Mouse (Mus musculus): ENCODE data around the gene Tomm40l. TPM values are rescaled to one million over a fixed set of nuclear protein-coding genes. Genes with fewer than 3 reads are reported as not detected.
A peak's percentile ranks its signal among the peaks of the same experiment; 100 is the strongest.

The Tomm40l gene
- polyA plus RNA-seq, 1 experiment = 59.3 TPM

DNA sequence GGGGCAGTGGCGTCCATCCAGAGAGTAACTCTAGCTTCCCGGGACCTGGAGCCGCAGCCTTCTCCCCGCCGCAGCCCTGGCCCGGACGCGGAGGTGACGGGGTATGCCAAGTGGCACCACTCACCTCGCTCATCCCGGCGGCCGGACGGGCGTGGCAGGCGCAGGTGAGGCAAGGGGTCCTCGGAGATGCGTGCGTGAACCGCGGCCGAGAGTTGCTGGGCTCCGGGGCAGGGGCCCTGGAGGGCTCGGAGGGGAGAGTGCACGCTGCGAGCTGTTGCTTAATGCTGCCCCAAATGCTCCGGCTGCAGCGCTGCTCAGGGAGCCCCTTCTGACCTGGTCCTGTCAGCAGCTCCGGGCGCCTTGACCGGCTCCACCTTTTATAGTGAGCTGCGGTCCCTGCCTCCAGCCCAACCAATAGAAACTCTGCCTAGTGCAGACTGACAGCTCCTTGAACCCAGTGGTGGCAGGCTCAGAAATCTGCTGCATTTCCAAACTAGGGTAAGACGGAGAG is 26.4 kb downstream of the Tomm40l start, which contains the start of gene Pcp4l1:
TSS of gene Pcp4l1 (minus strand) at position 382 of the 511 bp plus-strand sequence.
- Histone ChIP-seq H3K4me1 (ENCODE audit: control insufficient read depth, insufficient read depth, insufficient read length, low read length) (no peaks in the 10 kb centered on the region), H3K27ac (replicated peaks; ENCODE audit: low read depth, low read length) (no peak within 1 kb of the TSS), H3K4me3 (ENCODE audit: insufficient read depth, low read depth, low read length) (peak within 1 kb of the TSS; percentile 41)

DNA sequence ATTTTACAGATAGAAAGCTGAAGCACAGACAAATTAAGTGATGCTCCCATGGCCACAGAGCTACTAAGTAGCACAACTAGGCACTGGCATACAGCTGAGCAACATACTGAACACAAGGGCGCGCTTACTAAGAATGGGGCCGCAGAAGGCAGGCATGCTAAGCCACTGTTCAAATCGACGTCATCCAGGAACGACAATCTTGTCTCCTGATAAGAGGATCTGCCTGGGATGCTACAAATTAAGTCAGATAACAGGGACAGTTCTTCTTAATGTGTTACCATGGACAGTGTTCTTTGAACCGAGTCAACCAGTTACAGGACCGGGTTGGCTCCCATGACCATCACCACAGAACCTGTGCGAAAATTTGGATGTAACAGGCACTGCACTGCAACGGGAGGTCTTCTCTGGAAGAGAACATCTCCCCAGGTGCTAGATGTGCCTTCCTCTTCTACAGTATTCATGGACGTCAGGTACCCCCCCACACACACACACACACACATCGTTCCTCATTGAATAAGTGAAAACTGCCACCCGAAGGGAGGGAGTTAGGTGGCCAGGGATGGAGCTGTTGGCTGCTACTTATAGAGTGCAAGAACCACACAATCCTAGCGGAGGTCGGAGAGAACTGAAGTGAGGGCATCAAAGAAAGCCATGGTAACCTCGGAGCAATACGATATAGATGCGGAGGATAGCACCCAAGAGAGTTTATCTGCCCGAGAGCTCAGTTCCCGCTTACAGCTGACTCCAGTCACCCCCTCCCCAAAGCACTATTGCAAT is 27.1 kb downstream of the Tomm40l start:
- Histone ChIP-seq H3K27ac (replicated peaks; ENCODE audit: low read depth, low read length) (no peak overlapping the region), H3K4me3 (ENCODE audit: insufficient read depth, low read depth, low read length) (peak overlapping the region; percentile 41; the same call in 1 of the 2 replicates), H3K4me1 (ENCODE audit: control insufficient read depth, insufficient read depth, insufficient read length, low read length) (no peaks in the 10 kb centered on the region)

DNA sequence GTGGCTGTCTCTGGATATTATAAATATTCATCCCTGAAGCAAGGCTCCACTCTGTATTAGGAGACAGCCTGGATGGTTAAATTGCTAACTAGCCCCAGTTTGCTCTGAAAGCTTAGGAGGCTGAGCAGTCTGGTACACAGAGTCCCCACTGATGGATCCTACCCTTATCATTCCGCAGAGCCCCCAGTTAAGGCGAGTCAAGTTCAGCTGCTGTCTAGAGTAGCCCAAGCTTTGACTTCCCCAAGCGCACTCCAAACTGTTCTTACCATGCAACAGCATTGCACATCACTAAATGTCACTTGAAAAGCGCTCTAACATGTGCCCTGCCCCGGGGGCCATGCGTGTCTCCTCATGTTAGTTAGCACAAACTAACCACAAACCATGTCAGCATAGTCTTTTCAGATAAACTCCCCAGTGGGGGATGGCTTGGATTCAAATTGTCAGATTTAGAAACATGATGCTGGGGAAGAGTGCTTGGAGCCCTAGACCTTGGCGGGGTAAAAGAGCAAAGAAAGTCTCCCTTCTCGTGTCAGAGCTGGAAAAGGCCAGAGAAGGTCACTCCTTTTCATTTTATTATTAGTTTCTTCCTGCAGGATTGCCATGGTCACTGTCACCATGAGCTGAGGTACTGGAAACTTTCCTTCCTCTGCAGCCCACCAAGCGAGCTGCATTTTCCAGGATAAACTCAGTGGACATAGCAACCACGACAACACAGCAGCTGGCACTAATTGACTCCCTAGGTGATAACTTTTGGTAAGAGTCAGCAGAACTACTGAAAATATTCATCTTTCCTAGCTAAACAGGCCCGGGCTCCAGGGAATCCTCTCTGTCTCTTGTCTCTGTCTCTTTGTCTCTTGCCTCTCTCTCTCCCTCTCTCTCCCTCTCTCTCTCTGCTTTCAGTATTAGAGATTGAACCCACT is 28.1 kb downstream of the Tomm40l start:
- H3K4me1 ChIP-seq (ENCODE audit: control insufficient read depth, insufficient read depth, insufficient read length, low read length) = no peaks in the 10 kb centered on the region
- H3K27ac ChIP-seq (replicated peaks; ENCODE audit: low read depth, low read length) = no peak overlapping the region
- H3K4me3 ChIP-seq (ENCODE audit: insufficient read depth, low read depth, low read length) = 0 out of 2 replicates have a peak overlapping the region, but pooled peaks have one; percentile 8

DNA sequence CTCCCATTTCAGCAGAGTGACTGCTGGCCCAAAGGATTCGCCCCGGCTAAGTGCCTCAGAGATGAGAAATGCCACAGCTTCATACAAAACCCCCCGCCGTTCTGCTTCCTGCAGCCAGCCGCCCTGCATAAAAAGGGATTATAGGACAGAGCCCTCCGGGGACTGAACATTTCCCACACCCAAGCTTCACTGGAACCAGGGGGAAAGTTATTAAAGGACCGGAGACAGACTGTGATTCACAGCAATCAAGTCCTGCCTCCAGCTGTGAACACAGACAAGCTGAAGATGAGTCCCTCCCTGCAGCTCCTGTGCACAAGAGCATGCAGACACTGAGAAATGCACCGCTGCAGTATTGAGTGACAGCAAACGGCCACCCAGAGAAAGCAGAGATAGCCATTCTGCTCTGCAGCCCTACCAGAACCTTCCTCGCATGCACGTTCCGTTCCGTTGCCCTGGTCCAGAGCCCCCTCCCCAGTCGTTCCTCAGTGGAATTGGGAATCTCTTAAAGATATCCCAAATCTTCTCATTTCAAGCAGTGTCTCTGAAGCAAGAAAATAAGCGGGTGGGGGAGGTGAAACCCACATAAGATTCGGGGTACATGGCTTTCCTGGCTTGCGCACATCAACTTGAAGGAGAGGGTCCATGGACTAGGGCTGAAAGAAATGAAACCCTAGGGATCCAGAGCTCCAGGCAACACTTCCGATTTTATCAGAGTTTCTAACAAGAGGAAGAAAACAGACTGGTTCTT is 29.0 kb downstream of the Tomm40l start:
- H3K4me1 ChIP-seq (ENCODE audit: control insufficient read depth, insufficient read depth, insufficient read length, low read length) = no peaks in the 10 kb centered on the region
- H3K4me3 ChIP-seq (ENCODE audit: insufficient read depth, low read depth, low read length) = no peak overlapping the region; the same call in 1 of the 2 replicates
- no peak overlapping the region for H3K27ac ChIP-seq (replicated peaks; ENCODE audit: low read depth, low read length)

DNA sequence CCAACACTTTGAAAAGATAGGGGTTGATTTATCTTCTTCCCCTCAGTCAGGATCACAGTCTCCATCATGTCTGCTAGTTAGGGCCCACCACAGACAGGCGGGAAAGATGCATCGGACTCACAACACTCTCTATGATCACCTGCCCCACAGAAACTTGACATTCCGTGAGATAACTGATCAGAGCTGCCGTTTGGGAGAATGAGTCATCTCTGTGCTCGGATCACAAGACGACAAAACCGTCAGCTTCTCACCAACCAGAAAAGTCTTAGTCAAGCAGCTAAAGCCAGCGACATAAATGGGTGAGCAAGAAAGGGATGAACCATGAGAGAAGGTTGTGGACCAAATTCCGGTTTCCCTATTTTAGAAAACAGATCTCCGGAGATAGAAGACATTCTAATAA is 30.0 kb downstream of the Tomm40l start:
- H3K4me1 ChIP-seq (ENCODE audit: control insufficient read depth, insufficient read depth, insufficient read length, low read length) = no peaks in the 10 kb centered on the region
- no peak overlapping the region for H3K4me3 ChIP-seq (ENCODE audit: insufficient read depth, low read depth, low read length)

DNA sequence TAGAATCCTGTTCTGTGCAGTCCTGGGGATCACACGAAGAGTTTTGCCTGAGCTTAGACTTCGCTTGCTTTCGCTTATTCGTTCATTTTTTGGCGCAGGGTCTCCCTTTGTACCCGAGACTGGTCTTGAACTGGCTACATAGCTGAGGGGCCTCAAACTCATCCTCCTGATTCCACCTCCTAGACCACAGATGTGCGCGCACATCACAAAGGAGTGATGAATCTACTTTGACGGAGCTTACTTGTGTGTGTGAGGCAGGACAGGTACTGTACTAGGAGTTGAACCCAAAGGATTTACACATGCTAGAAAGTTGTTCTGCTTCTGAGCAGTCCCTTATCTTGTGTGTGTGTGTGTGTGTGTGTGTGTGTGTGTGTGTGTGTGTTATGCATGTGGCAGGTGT is 31.5 kb downstream of the Tomm40l start:
- H3K4me1 ChIP-seq (ENCODE audit: control insufficient read depth, insufficient read depth, insufficient read length, low read length) = no peaks in the 10 kb centered on the region
- H3K27ac ChIP-seq (replicated peaks; ENCODE audit: low read depth, low read length) = no peak overlapping the region
- H3K4me3 ChIP-seq (ENCODE audit: insufficient read depth, low read depth, low read length) = no peak overlapping the region

More for the DNA sequence above, 30.0 kb downstream of the Tomm40l start:
- no peak overlapping the region for H3K27ac ChIP-seq (replicated peaks; ENCODE audit: low read depth, low read length)

DNA sequence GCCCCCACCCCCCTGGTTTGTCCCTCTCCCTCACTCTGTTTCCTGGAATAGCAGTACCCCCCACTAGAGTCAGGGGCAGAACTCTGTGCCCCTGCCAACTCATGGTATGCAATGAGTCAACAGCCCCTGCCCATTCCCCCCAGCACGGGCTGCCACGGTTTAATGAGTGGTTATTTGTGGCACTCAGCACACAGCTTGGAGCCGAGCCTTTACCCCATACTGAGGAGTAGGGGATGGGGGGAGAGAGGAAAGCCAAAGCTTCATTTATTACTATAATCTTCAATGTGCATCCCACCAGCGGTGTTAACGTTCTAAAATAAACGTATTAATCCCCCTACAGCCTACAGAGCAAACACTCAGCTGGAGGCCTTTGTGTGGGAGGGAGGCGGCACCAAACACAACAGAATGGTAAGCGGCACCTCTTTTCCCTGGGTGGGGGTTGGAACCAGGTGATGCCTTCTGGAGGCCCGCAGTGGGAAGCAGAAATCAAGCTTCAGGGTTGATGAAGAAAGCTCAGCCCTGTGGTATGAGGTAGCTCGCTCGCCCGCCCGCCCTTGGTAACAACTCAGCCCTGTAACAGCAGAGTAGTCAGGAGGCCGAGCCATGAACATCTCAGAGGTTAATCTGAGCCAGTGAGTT is 32.7 kb downstream of the Tomm40l start:
- no peaks in the 10 kb centered on the region; the same call in 1 of the 2 replicates for H3K4me1 ChIP-seq (ENCODE audit: control insufficient read depth, insufficient read depth, insufficient read length, low read length)
- H3K27ac ChIP-seq (replicated peaks; ENCODE audit: low read depth, low read length) = no peak overlapping the region

DNA sequence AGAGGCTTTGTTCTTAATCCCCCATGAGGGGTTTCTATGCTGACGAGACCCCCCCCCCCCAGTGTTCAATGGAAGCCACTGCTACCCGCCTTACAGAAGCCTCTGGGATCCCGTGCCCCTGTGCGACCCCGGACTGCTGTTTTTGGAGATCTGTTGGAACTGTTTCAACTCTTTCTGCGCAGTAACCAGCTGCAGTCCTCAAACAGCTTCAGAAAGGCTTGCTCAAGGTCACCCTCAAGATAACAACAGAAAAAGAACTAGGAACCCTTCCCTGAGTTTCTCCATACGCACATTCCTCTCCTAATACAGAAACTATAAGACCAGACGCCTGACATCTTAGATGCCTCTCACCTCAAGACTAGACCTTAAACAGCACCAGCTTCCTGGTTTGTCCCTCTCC is 33.3 kb downstream of the Tomm40l start:
- no peak overlapping the region for H3K27ac ChIP-seq (replicated peaks; ENCODE audit: low read depth, low read length)
- H3K4me3 ChIP-seq (ENCODE audit: insufficient read depth, low read depth, low read length) = no peak overlapping the region
- peaks cover 3% of the 10 kb centered on the region for H3K4me1 ChIP-seq (ENCODE audit: control insufficient read depth, insufficient read depth, insufficient read length, low read length)

More for the DNA sequence above, 32.7 kb downstream of the Tomm40l start:
- H3K4me3 ChIP-seq (ENCODE audit: insufficient read depth, low read depth, low read length) = no peak overlapping the region

DNA sequence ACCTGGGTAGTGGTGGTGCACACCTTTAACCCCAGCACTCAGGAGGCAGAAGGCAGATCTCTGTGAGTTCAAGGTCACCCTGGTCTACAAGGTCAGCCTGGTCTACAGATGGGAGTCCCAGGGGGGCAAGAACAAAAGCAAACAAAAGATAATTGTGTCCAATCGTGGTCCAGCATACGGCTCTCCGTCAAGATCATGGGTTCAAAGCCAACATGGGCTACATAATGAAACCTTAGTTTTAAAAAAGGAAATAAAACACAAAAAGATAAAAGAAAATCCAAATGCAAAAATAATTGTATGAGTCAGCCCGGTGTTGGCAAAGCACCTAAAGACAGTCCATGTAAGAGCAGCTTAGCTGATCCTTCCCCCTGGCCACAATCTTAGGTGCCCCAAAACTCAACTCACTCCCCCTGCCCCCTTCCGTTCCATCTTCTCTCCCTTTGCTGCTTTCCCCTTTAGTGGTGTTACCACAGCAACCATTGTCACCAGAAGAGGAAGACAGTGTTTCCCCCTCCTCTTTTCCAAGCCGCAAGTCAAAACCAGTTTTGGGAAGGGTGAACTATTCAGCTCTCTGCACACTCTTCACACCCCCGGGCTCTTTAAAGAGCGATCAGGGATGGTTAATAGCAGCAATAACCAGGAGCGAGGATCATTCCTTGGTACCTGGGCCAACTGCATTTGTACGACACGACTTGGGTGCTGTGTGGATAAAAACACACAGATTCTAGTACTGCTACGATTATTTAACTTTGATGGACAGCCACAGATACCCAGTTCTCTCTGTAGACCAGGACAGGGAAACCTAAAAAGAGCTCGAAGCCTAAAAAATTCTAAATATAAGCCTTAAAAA is 34.2 kb downstream of the Tomm40l start:
- H3K27ac ChIP-seq (replicated peaks; ENCODE audit: low read depth, low read length) = no peak overlapping the region
- peaks cover 4% of the 10 kb centered on the region for H3K4me1 ChIP-seq (ENCODE audit: control insufficient read depth, insufficient read depth, insufficient read length, low read length)
- H3K4me3 ChIP-seq (ENCODE audit: insufficient read depth, low read depth, low read length) = no peak overlapping the region

DNA sequence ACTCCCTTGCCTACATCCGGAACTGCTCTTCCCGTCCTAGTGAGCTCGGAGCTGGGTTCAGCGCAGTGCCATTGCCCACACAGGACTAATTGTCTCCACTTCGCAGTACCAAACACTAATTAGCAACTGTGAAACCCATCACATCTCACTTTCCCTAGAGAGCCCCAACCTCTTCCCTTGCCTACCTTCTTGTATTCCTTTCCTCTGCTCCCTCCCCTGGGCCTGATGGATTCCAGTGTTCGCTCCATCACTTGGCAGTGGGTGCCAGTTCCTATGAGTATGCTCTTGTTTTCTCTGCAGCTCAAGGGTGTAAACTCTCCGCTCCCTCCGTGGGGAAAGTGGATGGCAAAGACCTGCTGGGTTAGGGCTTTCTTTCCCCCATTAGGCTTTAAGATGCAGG is 36.7 kb downstream of the Tomm40l start:
- H3K27ac ChIP-seq (replicated peaks; ENCODE audit: low read depth, low read length) = no peak overlapping the region
- no peak overlapping the region for H3K4me3 ChIP-seq (ENCODE audit: insufficient read depth, low read depth, low read length)
- H3K4me1 ChIP-seq (ENCODE audit: control insufficient read depth, insufficient read depth, insufficient read length, low read length) = peaks cover 4% of the 10 kb centered on the region

DNA sequence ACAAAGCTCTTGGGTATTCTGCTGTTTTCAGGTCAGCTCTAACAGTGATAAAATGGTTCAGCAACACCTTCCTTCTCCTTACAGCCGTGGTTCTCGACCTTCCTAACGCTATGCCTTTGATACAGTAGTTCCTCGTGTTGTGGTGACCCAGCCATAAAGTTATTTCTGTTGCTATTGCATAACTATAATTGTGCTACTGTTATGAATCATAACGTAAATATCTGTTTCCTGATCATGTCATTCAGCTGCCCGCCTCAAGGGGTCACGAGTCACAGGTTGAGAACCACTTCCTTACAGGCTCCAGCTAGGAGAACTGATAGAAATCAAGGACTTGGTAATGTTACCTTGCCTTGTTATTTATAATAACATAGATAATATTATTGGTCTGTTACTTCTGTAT is 38.0 kb downstream of the Tomm40l start:
- H3K27ac ChIP-seq (replicated peaks; ENCODE audit: low read depth, low read length) = peak overlapping the region; percentile 30
- H3K4me1 ChIP-seq (ENCODE audit: control insufficient read depth, insufficient read depth, insufficient read length, low read length) = peaks cover 6% of the 10 kb centered on the region
- no peak overlapping the region for H3K4me3 ChIP-seq (ENCODE audit: insufficient read depth, low read depth, low read length)

DNA sequence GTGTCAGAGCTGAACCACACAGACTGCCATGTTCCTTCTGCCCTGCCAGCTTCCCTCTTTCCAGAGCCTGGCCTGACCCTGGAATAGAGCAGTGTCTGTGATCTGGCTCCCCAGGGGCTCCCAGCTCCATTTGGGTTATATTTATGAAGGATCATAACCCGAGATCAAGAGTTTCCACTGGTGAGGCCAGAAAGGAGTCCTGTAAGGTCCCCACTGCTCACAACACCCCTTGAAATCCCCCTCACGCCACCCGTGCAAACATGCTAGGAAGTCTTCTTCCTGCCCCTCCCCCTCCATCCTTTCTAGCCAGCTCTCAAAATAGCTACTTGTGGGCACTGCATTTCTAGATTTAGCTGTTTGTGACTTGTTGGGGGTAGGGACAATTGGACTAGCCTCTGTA is 38.7 kb downstream of the Tomm40l start:
- H3K27ac ChIP-seq (replicated peaks; ENCODE audit: low read depth, low read length) = peak overlapping the region; percentile 30
- H3K4me1 ChIP-seq (ENCODE audit: control insufficient read depth, insufficient read depth, insufficient read length, low read length) = peaks cover 6% of the 10 kb centered on the region
- H3K4me3 ChIP-seq (ENCODE audit: insufficient read depth, low read depth, low read length) = no peak overlapping the region

DNA sequence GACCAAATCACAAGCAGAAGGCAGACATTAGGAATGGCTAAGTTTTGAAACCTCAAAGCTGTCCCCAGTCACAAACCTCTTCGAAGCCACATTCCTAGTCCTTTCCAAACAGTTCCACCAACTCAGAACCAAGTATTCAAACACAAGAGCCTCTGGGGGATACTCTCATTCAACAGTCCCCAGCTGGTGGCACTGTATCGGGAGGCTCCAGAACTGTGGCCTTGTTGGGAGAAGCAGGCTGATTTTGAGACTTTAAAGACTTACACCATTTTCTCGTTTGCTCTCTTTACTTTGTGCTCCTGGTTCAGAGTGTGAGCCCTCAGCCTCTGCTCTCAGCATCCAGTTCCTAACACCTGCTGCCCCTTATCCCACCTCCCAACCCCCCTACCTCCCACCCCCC is 39.3 kb downstream of the Tomm40l start:
- Histone ChIP-seq H3K4me1 (ENCODE audit: control insufficient read depth, insufficient read depth, insufficient read length, low read length) (peaks cover 6% of the 10 kb centered on the region), H3K27ac (replicated peaks; ENCODE audit: low read depth, low read length) (no peak overlapping the region), H3K4me3 (ENCODE audit: insufficient read depth, low read depth, low read length) (no peak overlapping the region)
